Mouse (Mus musculus): ENCODE measurements around the gene Med16.

The Med16 gene

DNA sequence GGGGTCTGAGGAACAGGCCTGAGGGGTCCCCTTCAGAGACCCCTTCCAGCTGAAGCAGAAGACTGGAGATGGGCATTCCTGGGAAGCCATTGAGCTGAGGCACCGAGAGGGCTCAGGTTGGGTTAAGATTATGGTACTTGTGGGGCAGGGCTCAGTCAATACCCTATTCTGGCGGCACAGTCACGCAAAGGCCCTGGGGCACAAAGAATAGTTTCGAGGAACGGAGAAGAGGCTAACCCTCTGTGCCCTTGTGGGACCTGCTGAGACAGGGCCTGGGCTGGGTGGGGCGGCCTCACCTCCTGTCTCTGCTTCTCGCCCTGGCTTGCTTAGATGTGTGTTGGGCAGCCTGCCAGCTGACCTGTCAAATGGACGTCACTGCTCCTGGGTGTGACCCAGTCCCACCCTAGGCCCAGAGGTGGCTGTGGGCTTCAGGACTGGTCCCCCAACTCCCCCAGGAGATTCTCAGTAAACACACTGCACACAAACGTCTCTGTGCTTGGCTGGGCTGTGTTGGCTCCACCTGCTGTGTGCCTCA is 24.5 kb upstream of the Med16 start:
- in situ Hi-C loops (cut with MboI): no loop called here

DNA sequence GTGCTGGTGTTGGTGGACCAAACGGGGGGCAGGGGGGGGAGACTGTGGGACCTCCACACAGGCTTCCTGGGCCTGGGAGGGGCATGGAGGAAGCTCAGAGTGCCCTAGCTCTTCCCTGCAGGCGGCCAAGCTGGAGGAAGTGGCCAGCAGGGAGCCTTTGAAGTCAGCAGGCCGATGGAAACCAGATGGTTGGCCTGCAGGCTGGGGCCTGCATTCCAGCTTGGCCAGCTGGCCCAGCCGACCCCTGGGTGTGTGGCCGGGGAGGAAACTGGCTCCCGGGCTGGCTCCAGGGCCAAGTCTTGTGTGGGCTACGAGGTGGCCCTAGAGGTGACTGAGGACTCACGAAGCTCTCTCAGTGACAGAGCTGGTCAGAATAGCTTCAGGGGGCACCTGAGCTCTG is 24.0 kb upstream of the Med16 start:
- in situ Hi-C loops (cut with MboI): no loop called here

DNA sequence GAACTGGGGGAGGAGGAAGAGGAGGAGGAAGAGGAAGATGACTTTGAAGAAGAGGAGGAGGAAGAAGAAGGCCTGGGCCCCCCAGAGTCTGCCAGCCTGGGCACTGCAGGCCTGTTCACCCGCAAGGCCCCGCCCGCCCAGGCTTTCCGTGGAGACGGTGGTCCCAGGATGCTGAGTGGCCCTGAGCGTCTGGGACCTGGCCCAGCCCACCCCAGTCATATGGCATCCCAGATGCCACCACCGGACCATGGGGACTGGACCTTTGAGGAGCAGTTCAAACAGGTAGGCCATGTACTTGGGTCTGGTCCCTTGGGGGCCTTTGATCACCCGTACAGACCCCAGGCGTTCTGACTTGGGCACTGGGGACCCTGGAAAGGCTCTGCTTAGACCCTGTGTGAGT is 23.1 kb upstream of the Med16 start:
- in situ Hi-C loops (cut with MboI): no loop called here

DNA sequence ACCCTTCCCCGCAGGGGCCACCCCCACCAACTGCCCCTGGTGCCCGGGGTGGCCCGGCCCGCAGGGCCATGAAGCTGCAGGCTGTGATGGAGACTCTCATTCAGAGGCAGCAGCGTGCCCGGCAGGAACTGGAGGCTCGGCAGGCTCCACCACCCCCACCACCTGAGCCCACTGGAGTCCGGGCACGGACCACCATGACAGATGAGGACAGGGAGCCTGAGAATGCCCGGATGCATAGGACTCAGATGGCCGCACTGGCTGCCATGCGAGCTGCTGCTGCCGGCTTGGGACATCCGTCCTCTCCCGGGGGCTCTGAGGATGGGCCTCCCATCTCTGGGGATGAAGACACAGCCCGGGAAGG is 22.1 kb upstream of the Med16 start:
- in situ Hi-C loops (cut with MboI): no loop called here

DNA sequence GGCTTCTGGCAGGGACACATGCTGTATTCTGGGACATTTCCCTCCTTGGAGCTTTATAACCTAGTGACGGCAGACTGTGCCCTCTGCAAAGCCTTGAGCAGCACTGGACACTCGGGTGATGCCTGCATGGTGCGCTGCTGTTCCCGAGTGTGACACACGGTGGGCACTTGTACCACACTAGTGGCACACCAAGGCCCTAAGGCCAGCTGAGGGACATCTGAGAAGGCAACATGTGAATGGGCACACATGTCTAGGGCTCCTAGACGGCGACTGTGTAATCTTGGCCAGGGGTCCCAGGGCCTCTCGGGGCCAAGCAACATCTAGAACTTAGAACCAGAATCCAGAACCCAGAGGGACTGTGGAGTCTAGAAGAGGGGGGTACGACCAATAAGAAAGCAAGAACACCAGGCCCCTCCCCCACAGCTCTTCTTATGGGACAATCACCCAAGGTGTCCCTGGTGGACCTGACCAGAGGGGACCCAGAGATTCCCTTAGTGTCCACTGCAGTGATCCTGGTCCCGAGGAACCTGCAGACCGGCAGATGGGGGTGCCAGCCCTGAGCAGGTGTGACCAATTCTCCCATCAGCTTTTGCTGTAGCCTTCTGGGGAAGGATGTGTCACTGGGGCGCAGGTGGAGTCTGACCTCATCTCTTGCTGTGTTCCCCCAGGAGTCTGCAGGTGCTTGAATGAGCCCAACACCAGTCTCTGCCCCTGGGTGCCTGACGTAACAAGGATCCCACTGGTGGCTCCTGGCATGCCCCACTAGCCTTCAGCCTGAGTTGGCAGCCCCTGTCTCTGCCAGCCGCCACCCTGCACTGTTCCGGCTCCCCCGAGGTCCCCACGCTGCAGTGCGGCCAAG is 21.5 kb upstream of the Med16 start:
- in situ Hi-C loops (cut with MboI): loop anchor here (10.0 kb wide), 1 partner anchor 95 kb away; no protein-coding TSS in a partner anchor

GRCm38 (mm10) chr10:79928907-79929701 is 20.4 kb upstream of the Med16 start:
- in situ Hi-C loops (cut with MboI): loop anchor here (10.0 kb wide), 1 partner anchor 94 kb away; no protein-coding TSS in a partner anchor

DNA sequence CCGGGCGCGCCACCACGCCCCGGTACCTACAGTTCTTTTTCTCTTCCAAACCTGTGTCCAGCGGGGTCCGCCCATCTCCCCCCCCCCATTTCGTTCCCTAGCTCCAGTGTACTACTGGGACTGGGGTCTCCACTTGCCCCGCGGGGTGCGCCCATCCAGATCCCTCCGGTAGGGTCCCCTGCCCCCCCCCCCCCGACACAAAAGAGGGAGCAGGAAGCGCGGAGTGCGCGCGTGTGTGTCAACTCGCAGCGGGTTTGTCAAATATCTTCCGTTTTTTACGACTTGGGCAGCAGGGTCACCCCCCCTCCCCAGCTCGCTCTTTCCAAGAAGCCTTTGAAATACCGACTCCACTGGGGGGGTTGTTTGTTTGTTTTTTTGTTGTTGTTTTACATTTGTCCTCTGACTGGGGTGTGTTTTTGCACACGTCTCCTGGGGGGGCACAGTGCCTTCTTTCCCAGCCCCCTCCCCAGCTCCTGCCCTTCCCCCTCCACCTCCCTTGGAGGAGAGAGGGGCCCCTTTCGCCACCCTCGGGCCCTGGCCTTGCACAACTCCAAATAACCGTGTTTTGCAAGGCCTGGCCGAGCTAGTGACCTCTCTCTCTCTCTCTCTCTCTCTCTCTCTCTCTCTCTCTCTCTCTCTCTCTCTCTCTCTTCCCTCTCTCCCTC is 19.4 kb upstream of the Med16 start:
- in situ Hi-C loops (cut with MboI): loop anchor here (10.0 kb wide), 1 partner anchor 93 kb away; no protein-coding TSS in a partner anchor

DNA sequence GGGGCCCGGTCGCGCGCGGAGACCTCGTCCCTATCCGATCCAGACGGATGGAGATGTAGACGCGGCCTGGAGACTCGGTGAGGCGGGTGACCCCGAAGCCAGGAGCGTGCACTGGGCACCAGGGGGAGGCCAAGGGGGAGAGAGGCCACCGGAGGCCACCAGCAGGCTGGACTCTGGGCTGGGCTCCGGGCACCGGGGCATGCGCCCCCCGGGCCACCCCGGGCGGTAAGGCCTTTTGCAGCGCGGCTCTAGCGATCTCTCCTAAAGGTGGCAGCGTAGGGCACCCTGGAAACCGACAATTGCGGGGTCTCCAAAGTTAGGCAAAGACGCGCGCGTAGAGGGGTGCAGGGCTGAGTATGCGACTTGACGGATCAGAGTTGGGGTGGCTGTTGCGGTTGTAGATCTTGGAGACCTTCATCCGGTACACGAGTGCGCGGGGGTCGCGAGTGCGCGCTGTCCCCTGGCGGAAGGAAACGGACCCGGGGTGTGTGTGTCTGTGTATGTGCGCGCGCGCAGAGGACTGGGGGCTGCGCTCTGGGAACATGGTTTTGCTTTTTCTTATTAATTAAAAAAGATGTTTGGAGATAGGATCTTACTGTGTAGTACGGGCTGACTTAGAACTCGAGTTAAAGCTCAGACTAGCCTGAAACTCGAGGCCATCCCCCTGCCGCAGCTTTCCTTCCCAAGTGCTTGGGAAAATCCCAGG is 18.8 kb upstream of the Med16 start:
- in situ Hi-C loops (cut with MboI): loop anchor here (10.0 kb wide), 1 partner anchor 93 kb away; no protein-coding TSS in a partner anchor

DNA sequence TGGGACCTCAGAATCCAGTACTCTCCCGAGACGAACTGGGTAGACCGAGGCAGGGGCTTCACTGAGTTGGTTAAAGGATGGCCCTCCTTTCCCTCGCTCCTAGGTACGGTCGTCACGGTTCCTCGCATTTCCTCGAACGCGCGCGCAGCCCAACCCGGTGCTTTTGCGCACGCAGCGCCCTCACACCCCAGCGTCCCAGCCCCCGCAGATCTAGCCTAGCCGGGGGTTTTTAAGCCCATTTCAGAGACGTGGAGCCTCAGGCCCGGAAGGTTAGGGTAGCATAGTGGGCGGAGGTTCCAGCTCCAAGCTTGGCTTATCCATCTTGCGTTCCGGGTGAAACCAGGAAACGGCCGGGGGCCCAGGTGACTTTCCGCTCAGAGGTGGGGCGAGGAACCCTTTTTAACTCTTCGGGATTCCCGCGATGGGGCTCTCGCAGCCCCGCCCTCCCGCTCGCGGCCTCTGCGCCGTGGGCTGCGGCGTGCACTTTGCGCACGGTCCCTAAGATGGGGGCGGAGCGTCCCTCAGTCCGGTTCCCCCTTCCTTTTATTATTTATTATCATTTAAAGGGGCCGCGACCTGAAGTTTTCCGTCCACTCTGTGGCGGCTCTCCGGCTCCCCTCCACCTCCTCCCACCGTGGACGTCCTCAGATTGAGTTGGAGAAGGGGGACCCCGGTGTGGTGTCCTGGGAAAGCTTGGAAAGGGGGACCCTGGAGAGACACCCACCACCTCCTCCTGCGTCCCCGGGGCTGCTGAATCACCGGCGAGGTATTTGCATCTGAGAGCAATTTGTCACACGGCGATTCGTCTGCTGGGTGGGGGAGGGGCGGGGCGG is 18.0 kb upstream of the Med16 start, which contains the start of gene Arid3a:
TSS of gene Arid3a (plus strand) at position 553 of the 833 bp plus-strand sequence.
- in situ Hi-C loops (cut with MboI): loop anchor here (10.0 kb wide), 1 partner anchor 92 kb away; no protein-coding TSS in a partner anchor

GRCm38 (mm10) chr10:79925785-79926490 is 17.2 kb upstream of the Med16 start:
- in situ Hi-C loops (cut with MboI): loop anchor here (10.0 kb wide), 1 partner anchor 91 kb away; no protein-coding TSS in a partner anchor

DNA sequence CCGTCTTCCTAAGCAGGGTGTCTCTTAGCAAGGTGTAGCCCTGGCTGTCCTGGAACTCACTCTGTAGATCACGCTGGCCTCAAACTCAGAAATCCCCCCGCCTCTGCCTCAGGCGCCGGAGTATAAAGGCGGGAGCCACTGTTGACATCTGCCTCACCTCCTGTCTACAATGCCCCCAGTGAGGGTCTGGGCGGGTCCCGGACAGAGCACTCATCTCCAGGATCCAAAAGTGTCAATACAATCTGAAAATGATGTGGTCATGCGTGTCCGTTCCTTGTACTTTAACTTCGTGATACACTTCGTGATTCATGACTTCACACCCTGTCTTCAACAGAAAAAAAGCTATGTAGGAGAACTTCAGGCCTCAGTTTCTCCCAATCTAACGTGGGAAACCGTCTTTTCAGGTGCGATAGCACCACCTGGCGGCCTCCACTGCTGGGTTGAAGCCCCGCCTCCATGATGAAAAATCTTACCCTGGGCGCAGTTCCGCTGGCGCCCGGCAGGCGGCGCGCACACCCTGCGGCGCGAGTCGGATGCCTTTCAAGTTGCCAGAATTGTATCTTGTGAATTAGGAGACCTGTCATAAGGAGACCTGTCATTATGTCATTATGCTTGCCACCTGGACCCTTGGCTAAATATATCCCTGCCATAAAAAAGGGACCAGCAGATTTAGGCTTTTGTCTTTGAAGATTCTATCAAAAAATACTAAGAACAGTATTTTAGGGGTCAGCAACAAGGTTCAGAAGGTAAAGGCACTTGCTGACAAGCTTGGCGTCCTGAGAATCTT is 16.5 kb upstream of the Med16 start:
- in situ Hi-C loops (cut with MboI): loop anchor here (5.0 to 10.0 kb wide), 2 partner anchors 32 to 90 kb away; no protein-coding TSS in a partner anchor

- in situ Hi-C loops (cut with MboI): loop anchor here (5.0 to 10.0 kb wide), 2 partner anchors 36 to 87 kb away; no protein-coding TSS in a partner anchor
Measured at GRCm38 (mm10) chr10:79921572-79921971, 12.8 kb upstream of the Med16 start.

- in situ Hi-C loops (cut with MboI): loop anchor here (5.0 to 10.0 kb wide), 2 partner anchors 36 to 86 kb away; no protein-coding TSS in a partner anchor
Measured at GRCm38 (mm10) chr10:79920958-79921535, 12.3 kb upstream of the Med16 start, which contains the start of gene R3hdm4. TSS of gene R3hdm4 (minus strand) at chr10:79921208.

- in situ Hi-C loops (cut with MboI): loop anchor here (5.0 to 10.0 kb wide), 2 partner anchors 37 to 85 kb away; no protein-coding TSS in a partner anchor
Measured at GRCm38 (mm10) chr10:79920056-79920890, 11.6 kb upstream of the Med16 start.

- in situ Hi-C loops (cut with MboI): no loop called here
Measured at GRCm38 (mm10) chr10:79919251-79919849, 10.6 kb upstream of the Med16 start.

Data from mature B cell (primary cell).